Mouse (Mus musculus) intestine, postnatal 0 days (tissue): ENCODE data around the gene Gm47985. TPM values are rescaled to one million over a fixed set of nuclear protein-coding genes. Genes with fewer than 3 reads are reported as not detected.
"Not testable (repeated sequence)": the region's sequence is repeated elsewhere in the genome, so short reads cannot be mapped to it uniquely, and the experiment has no call there.

ENCODE experiments used
- ATAC-seq: fragments of 200-750 bp; cut with Nextera tagmentation; 2 replicates; pipeline ENCODE4 v1.8.0; 2017; ENCODE audit warnings: mild to moderate bottlenecking, moderate TSS enrichment, moderate library complexity
- H3K27ac ChIP-seq: fragments of 300-500 bp; sonication (generic); 2 replicates; pipeline ENCODE4 v1.5.1; 2014; ENCODE audit warnings: mild to moderate bottlenecking, low read depth, low read length, moderate library complexity
- H3K27me3 ChIP-seq: fragments of 300-500 bp; sonication (generic); replicated peaks from 2 replicates; pipeline ENCODE4 v1.6.1; 2014; ENCODE audit warnings: low read length, mixed read lengths; ENCODE audit not compliant: control insufficient read depth, insufficient read depth
- H3K36me3 ChIP-seq: fragments of 300-500 bp; sonication (generic); 2 replicates; pipeline ENCODE4 v1.6.1; 2014; ENCODE audit warnings: mild to moderate bottlenecking, moderate library complexity; ENCODE audit not compliant: control insufficient read depth, insufficient read depth
- H3K4me1 ChIP-seq: fragments of 300-500 bp; sonication (generic); replicated peaks from 2 replicates; pipeline ENCODE4 v1.6.1; 2014; ENCODE audit warnings: antibody characterized with exemption, low read length, mixed read lengths; ENCODE audit not compliant: control insufficient read depth, insufficient read depth
- H3K4me2 ChIP-seq: fragments of 300-500 bp; sonication (generic); replicated peaks from 2 replicates; pipeline ENCODE4 v1.6.1; 2014; ENCODE audit warnings: low read depth, mild to moderate bottlenecking, moderate library complexity
- H3K4me3 ChIP-seq: fragments of 300-500 bp; sonication (generic); 2 replicates; pipeline ENCODE4 v1.5.1; 2014; ENCODE audit warnings: low read depth, low read length
- H3K9ac ChIP-seq: fragments of 300-500 bp; sonication (generic); 2 replicates; pipeline ENCODE4 v1.6.1; 2014; ENCODE audit warnings: mild to moderate bottlenecking, low read depth, low read length
- H3K9me3 ChIP-seq: fragments of 300-500 bp; sonication (generic); 2 replicates; pipeline ENCODE4 v1.6.1; 2016; ENCODE audit warnings: mixed run types; ENCODE audit not compliant: control insufficient read depth
- CTCF ChIP-seq: sonication (generic); IDR thresholded peaks from 2 replicates; pipeline ENCODE4 v1.5.1; 2016; ENCODE audit warnings: low read depth, mild to moderate bottlenecking, control low read depth, antibody characterized with exemption, moderate library complexity
- WGBS: fragments of 180-500 bp; shearing (Covaris S2); extraction: QIAGEN DNeasy Blood & Tissue Kit; methylation state at CpG from one replicate; pipeline ENCODE4 v1.1.7; 2014; 5-methylcytosine and 5-hydroxymethylcytosine counted together
- polyA plus RNA-seq: library from polyadenylated mRNA; unstranded; fragments of >200 nt; fragmentation: Nextera tagmentation; extraction: Ambion mirVana; gene quantifications from 2 replicates; pipeline ENCODE4 v1.2.1, GENCODE M21; 2015

Gm47985 gene
- polyA plus RNA-seq, 1 experiment from 2014 or later, result 0.08 TPM

GRCm38 (mm10) chr1:151151089-151151488, 31.2 kb upstream of the Gm47985 start:
- Histone ChIP-seq H3K4me2 (no peak overlapping the region), H3K4me3 (no peak overlapping the region), H3K9me3 (no peaks in the 10 kb centered on the region), H3K9ac (no peak overlapping the region), H3K27me3 (no peaks in the 10 kb centered on the region), H3K27ac (no peak overlapping the region), H3K36me3 (no peaks in the 10 kb centered on the region), H3K4me1 (no peaks in the 10 kb centered on the region)
- ATAC-seq, result peak; percentile 46
- no peak for TF ChIP-seq CTCF
- 56% methylated on average over 2 of the region's 2 CpGs for WGBS

GRCm38 (mm10) chr1:151153056-151153652, 29.2 kb upstream of the Gm47985 start:
- Histone ChIP-seq H3K27ac (peak overlapping the region; percentile 37), H3K4me2 (no peak overlapping the region), H3K9me3 (no peaks in the 10 kb centered on the region), H3K9ac (no peak overlapping the region), H3K36me3 (no peaks in the 10 kb centered on the region), H3K27me3 (no peaks in the 10 kb centered on the region), H3K4me1 (no peaks in the 10 kb centered on the region), H3K4me3 (no peak overlapping the region)
- 39% methylated on average over 6 of the region's 6 CpGs for WGBS
- TF ChIP-seq CTCF, result no peak
- ATAC-seq, result peak; percentile 87

GRCm38 (mm10) chr1:151154131-151154530, 28.2 kb upstream of the Gm47985 start:
- H3K27me3 ChIP-seq, H3K9ac ChIP-seq, ATAC-seq, H3K4me2 ChIP-seq, H3K4me1 ChIP-seq, H3K27ac ChIP-seq, H3K9me3 ChIP-seq, H3K36me3 ChIP-seq, H3K4me3 ChIP-seq: not testable (repeated sequence)
- WGBS, result 84% methylated on average over 9 of the region's 9 CpGs

GRCm38 (mm10) chr1:151156129-151156528, 26.2 kb upstream of the Gm47985 start:
- Histone ChIP-seq H3K4me1 (no peaks in the 10 kb centered on the region), H3K36me3 (no peaks in the 10 kb centered on the region), H3K27me3 (no peaks in the 10 kb centered on the region), H3K4me3 (no peak overlapping the region), H3K4me2 (no peak overlapping the region), H3K9ac (no peak overlapping the region), H3K27ac (no peak overlapping the region), H3K9me3 (no peaks in the 10 kb centered on the region)
- TF ChIP-seq CTCF, result no peak
- ATAC-seq, result no peak
- WGBS, result 92% methylated on average over 3 of the region's 3 CpGs

GRCm38 (mm10) chr1:151156777-151157632, 25.3 kb upstream of the Gm47985 start:
- Histone ChIP-seq H3K9ac (no peak overlapping the region), H3K27ac (no peak overlapping the region), H3K4me3 (no peak overlapping the region), H3K4me1 (no peaks in the 10 kb centered on the region), H3K36me3 (no peaks in the 10 kb centered on the region), H3K4me2 (no peak overlapping the region), H3K27me3 (no peaks in the 10 kb centered on the region), H3K9me3 (no peaks in the 10 kb centered on the region)
- no peak for TF ChIP-seq CTCF
- no peak for ATAC-seq
- WGBS, result 76% methylated on average over 7 of the region's 7 CpGs

- no peak overlapping the region for H3K4me2 ChIP-seq
- no peak overlapping the region for H3K4me3 ChIP-seq
- no peak overlapping the region for H3K27ac ChIP-seq
- H3K36me3 ChIP-seq, result no peaks in the 10 kb centered on the region
- no peaks in the 10 kb centered on the region for H3K4me1 ChIP-seq
- WGBS, result 40% methylated on average over 9 of the region's 9 CpGs
- H3K9ac ChIP-seq, result no peak overlapping the region
- H3K9me3 ChIP-seq, result no peaks in the 10 kb centered on the region
- ATAC-seq, result 0 out of 2 replicates have a peak, but pooled peaks have one; percentile 42
- TF ChIP-seq CTCF, result no peak
- no peaks in the 10 kb centered on the region for H3K27me3 ChIP-seq
These were observed 24.1 kb upstream of the Gm47985 start for GRCm38 (mm10) chr1:151157963-151158856.
